Mouse (Mus musculus) myocyte (in vitro differentiated cells): ENCODE measurements around the gene Ankef1.

Experiments
- CEBPB ChIP-seq: IDR thresholded peaks from 2 replicates; pipeline ENCODE4 v1.6.1; 2011; ENCODE audit warnings: mild to moderate bottlenecking, moderate library complexity; ENCODE audit not compliant: poor library complexity, insufficient read depth, severe bottlenecking
- E2F4 ChIP-seq: IDR thresholded peaks from one replicate; pipeline ENCODE4 v1.6.1; 2011; ENCODE audit warnings: mild to moderate bottlenecking, control low read depth, moderate library complexity; ENCODE audit not compliant: insufficient read depth
- MAX ChIP-seq: IDR thresholded peaks from one replicate; pipeline ENCODE4 v1.6.1; 2011; ENCODE audit warnings: low read depth, mild to moderate bottlenecking, control low read depth
- MYOD1 ChIP-seq, 3 experiments: IDR thresholded peaks; one replicate each; pipeline ENCODE4 v1.6.1; 2011; ENCODE audit warnings: control low read depth in 2 of 3, low read depth in 2 of 3, mild to moderate bottlenecking in 2 of 3, moderate library complexity in 1 of 3; ENCODE audit not compliant: insufficient read length in 2 of 3, control insufficient read depth in 1 of 3
- MYOG ChIP-seq, 3 experiments: IDR thresholded peaks; one replicate each; pipeline ENCODE4 v1.6.1; 2011; ENCODE audit warnings: control low read depth in 2 of 3, low read depth in 2 of 3, mild to moderate bottlenecking in 2 of 3; ENCODE audit not compliant: insufficient read length in 2 of 3, control insufficient read depth in 1 of 3, insufficient read depth in 1 of 3
- POLR2A ChIP-seq: IDR thresholded peaks from one replicate; pipeline ENCODE4 v1.6.1; 2011; ENCODE audit warnings: low read depth, mild to moderate bottlenecking, control low read depth, moderate library complexity; ENCODE audit not compliant: insufficient read length
- POLR2AphosphoS2 ChIP-seq: IDR thresholded peaks from one replicate; pipeline ENCODE4 v1.6.1; 2011; ENCODE audit warnings: low read depth, control low read depth; ENCODE audit not compliant: insufficient read length
- SRF ChIP-seq: IDR thresholded peaks from one replicate; pipeline ENCODE4 v1.6.1; 2011; ENCODE audit warnings: low read depth; ENCODE audit not compliant: control insufficient read depth, insufficient read length
- TCF12 ChIP-seq: IDR thresholded peaks from one replicate; pipeline ENCODE4 v1.6.1; 2011; ENCODE audit warnings: mild to moderate bottlenecking, control low read depth; ENCODE audit not compliant: poor library complexity, insufficient read depth, severe bottlenecking
- USF1 ChIP-seq: IDR thresholded peaks from one replicate; pipeline ENCODE4 v1.6.1; 2011; ENCODE audit warnings: low read depth, mild to moderate bottlenecking, control low read depth, moderate library complexity

DNA sequence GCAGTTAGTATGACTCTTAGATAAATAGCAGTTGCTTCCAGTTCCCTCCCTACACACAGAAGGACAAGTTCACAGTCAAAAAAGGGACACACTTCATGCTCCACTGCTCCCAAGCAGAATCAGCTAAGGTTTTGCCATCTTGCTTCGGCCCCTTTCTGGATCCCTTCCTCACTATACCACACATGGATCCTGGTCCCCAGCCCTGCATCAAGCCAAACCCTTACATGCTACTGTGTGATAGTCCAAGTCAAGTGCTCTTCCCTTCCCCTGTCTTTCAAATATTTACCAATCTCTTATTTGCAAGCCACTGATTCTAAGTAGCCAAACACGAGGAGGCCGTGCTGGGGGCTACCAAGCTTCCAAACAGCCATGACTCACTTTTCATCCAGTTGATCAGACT, 16.8 kb upstream of the Ankef1 start:
- TF ChIP-seq POLR2A (no peak), TCF12 (no peak), MYOG (IDR thresholded peaks at IDR 0.05; ENCODE audit: control insufficient read depth in 1 of 3, insufficient read depth in 1 of 3, insufficient read length in 2 of 3, low read depth in 2 of 3) (no peak), MYOD1 (IDR thresholded peaks at IDR 0.05; ENCODE audit: control insufficient read depth in 1 of 3, insufficient read length in 2 of 3, low read depth in 2 of 3) (no peak), MAX (no peak), CEBPB (no peak), SRF (no peak), POLR2AphosphoS2 (no peak), USF1 (no peak), E2F4 (no peak)
